Mouse (Mus musculus) erythroblast, embryonic 14.5 days (primary cell): ENCODE measurements around the gene Stra6.

Experiments
- GATA1 ChIP-seq: IDR thresholded peaks from 2 replicates; pipeline ENCODE4 v1.6.1; 2012; ENCODE audit warnings: low read length, inconsistent platforms, mixed read lengths
- TAL1 ChIP-seq: IDR thresholded peaks from 3 replicates; pipeline ENCODE4 v1.6.1; 2012; ENCODE audit warnings: low read length, inconsistent platforms, mixed read lengths

GRCm38 (mm10) chr9:58162173-58162572 lies 98.6 kb downstream of the Stra6 start:
- TF ChIP-seq TAL1 (no peak), GATA1 (no peak)
